Mouse (Mus musculus) heart, embryonic 14.5 days (tissue): ENCODE measurements around the gene Igfbpl1. TPM values are rescaled to one million over a fixed set of nuclear protein-coding genes. Genes with fewer than 3 reads are reported as not detected.
A peak's percentile ranks its signal among the peaks of the same experiment; 100 is the strongest.

Experiments used
- ATAC-seq: fragments of 200-750 bp; cut with Nextera tagmentation; 2 replicates; pipeline ENCODE4 v1.8.0; 2017; ENCODE audit warnings: low read depth, moderate TSS enrichment; ENCODE audit not compliant: insufficient number of reproducible peaks, insufficient read depth, low FRiP score
- H3K27ac ChIP-seq, 2 experiments: fragments of 200-500 bp in 1 of 2; fragments of 300-500 bp in 1 of 2; sonication (generic) in 1 of 2; replicated peaks in 1 of 2; 2 replicates each; pipeline ENCODE4 v1.5.1; 2012 to 2014; ENCODE audit warnings: low read depth in 2 of 2, low read length in 2 of 2, control low read depth in 1 of 2, mild to moderate bottlenecking in 1 of 2, mixed read lengths in 1 of 2; ENCODE audit not compliant: control insufficient read depth in 1 of 2, insufficient read depth in 1 of 2
- H3K27me3 ChIP-seq: fragments of 300-500 bp; sonication (generic); 2 replicates; pipeline ENCODE4 v1.6.1; 2014; ENCODE audit warnings: mild to moderate bottlenecking, low read length, control low read depth; ENCODE audit not compliant: control insufficient read depth, insufficient read depth
- H3K36me3 ChIP-seq: fragments of 300-500 bp; sonication (generic); 2 replicates; pipeline ENCODE4 v1.6.1; 2014; ENCODE audit warnings: mild to moderate bottlenecking, control low read depth, low read length, mixed read lengths; ENCODE audit not compliant: control insufficient read depth, insufficient read depth
- H3K4me1 ChIP-seq, 2 experiments: fragments of 200-500 bp in 1 of 2; fragments of 300-500 bp in 1 of 2; sonication (generic) in 1 of 2; 2 replicates each; pipeline ENCODE4 v1.6.1; 2012 to 2014; ENCODE audit warnings: low read length in 2 of 2, control low read depth in 1 of 2, mixed read lengths in 1 of 2; ENCODE audit not compliant: control insufficient read depth in 2 of 2, insufficient read depth in 2 of 2
- H3K4me2 ChIP-seq: fragments of 300-500 bp; sonication (generic); 2 replicates; pipeline ENCODE4 v1.6.1; 2014; ENCODE audit warnings: mild to moderate bottlenecking, low read length
- H3K4me3 ChIP-seq, 2 experiments: fragments of 200-500 bp in 1 of 2; fragments of 300-500 bp in 1 of 2; sonication (generic) in 1 of 2; 2 replicates each; pipeline ENCODE4 v1.5.1; 2012 to 2014; ENCODE audit warnings: low read length in 2 of 2, mild to moderate bottlenecking in 2 of 2, control low read depth in 1 of 2, low read depth in 1 of 2, moderate library complexity in 1 of 2; ENCODE audit not compliant: control insufficient read depth in 1 of 2, insufficient read depth in 1 of 2
- H3K9ac ChIP-seq: fragments of 300-500 bp; sonication (generic); 2 replicates; pipeline ENCODE4 v1.6.1; 2014; ENCODE audit warnings: mild to moderate bottlenecking, low read length
- H3K9me3 ChIP-seq: fragments of 300-500 bp; sonication (generic); 2 replicates; pipeline ENCODE4 v1.6.1; 2016; ENCODE audit warnings: low read length, control low read depth; ENCODE audit not compliant: control insufficient read depth
- WGBS: fragments of 180-500 bp; shearing (Covaris S2); extraction: QIAGEN DNeasy Blood & Tissue Kit; methylation state at CpG from one replicate; pipeline ENCODE4 v1.1.7; 2014; 5-methylcytosine and 5-hydroxymethylcytosine counted together
- polyA plus RNA-seq: library from polyadenylated mRNA; unstranded; fragments of >200 nt; fragmentation: Nextera tagmentation; extraction: Ambion mirVana; gene quantifications from 2 replicates; pipeline ENCODE4 v1.2.1, GENCODE M21; 2014

The Igfbpl1 gene
- polyA plus RNA-seq, 1 experiment from 2014 or later, result 5.9 TPM

- peak overlapping the region; percentile 21; the same call in 1 of the 2 replicates for H3K9ac ChIP-seq
- peak overlapping the region in 1 of 2 experiments; percentile 76; a peak in 3 of 4 replicates for H3K27ac ChIP-seq
- no peak overlapping the region for H3K4me3 ChIP-seq
- H3K27me3 ChIP-seq, result no peaks in the 10 kb centered on the region
- H3K9me3 ChIP-seq, result no peaks in the 10 kb centered on the region
- ATAC-seq, result no peak
- no peaks in the 10 kb centered on the region for H3K36me3 ChIP-seq
- 75% methylated on average over 13 of the region's 13 CpGs for WGBS
- H3K4me1 ChIP-seq, result peaks cover 31 to 32% of the 10 kb centered on the region in 2 experiments
- H3K4me2 ChIP-seq, result peak overlapping the region; percentile 38
Measured at GRCm38 (mm10) chr4:45788446-45789081, 38.2 kb downstream of the Igfbpl1 start.

DNA sequence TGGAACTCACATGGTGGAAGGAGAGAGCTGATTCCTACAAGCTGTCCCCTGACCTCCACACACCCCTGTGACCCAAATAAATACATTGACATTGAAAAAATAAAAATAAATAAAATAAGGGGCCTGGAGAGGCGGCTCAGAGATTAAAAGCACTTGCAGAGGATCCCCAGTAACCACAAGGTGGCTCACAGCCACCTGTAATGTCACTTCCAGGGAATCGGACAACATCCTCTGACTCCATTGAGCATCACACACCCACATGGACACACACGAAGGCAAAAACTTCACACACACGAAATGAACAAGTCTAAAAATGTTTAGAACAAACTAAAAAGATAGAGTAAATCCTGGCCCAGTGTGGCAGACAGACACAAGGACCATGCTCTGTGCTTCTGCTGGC is 40.0 kb downstream of the Igfbpl1 start:
- H3K4me3 ChIP-seq, result no peak overlapping the region
- no peak overlapping the region for H3K27ac ChIP-seq
- H3K4me1 ChIP-seq, result peaks cover 31 to 32% of the 10 kb centered on the region in 2 experiments
- no peak for ATAC-seq
- H3K4me2 ChIP-seq, result no peak overlapping the region
- H3K36me3 ChIP-seq, result no peaks in the 10 kb centered on the region
- 50% methylated on average over 4 of the region's 4 CpGs for WGBS
- H3K9ac ChIP-seq, result no peak overlapping the region
- H3K9me3 ChIP-seq, result no peaks in the 10 kb centered on the region
- H3K27me3 ChIP-seq, result no peaks in the 10 kb centered on the region

DNA sequence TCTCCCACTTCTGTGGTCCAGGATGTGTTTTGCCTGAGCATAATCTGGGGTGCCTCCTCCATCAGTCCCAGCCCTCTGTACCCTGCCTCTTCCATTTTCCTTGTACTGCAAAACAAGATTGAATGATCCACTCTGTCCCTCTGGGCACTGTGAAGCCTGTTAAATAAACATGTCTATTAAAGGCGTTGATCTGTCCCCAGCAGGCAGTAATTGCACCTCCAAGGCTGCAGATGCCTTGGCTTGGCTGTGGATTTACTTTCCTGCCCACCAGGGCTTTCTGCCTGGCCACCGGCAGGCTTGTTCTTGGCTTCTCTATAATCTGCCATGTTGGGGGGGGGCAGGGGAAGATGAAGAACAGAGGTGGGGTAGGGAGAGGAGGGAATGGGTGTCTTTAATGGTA is 40.8 kb downstream of the Igfbpl1 start:
- Histone ChIP-seq H3K9me3 (no peaks in the 10 kb centered on the region), H3K27me3 (no peaks in the 10 kb centered on the region), H3K4me1 (peaks cover 31 to 32% of the 10 kb centered on the region in 2 experiments), H3K4me3 (no peak overlapping the region), H3K4me2 (no peak overlapping the region), H3K27ac (no peak overlapping the region), H3K9ac (no peak overlapping the region), H3K36me3 (no peaks in the 10 kb centered on the region)
- 58% methylated on average over 2 of the region's 2 CpGs for WGBS
- no peak for ATAC-seq

DNA sequence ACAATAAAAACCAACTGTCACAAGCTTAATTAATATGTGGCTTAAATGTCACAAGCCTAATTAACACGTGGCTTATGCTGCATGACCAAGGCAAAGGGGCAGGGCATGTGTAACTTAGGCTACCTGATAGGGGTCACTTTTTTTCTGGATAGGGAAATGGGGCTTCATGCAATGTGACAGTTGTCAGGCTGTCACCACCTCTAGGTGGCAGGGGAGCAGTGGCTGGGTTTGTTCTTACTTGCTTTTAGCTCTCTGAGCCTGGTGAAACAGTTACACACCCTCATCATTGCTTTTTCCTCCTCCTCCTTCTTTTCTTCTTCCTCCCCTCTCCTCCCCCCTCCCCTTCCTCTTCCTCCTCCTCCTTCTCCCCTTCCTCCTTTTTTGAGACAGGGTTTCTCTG is 43.1 kb downstream of the Igfbpl1 start:
- Histone ChIP-seq H3K9ac (no peak overlapping the region), H3K4me1 (peaks cover 11 to 15% of the 10 kb centered on the region in 2 experiments), H3K36me3 (no peaks in the 10 kb centered on the region), H3K4me3 (no peak overlapping the region), H3K27me3 (no peaks in the 10 kb centered on the region), H3K4me2 (no peak overlapping the region), H3K9me3 (no peaks in the 10 kb centered on the region), H3K27ac (no peak overlapping the region)
- 26% methylated on average over 1 of the region's 1 CpGs for WGBS
- no peak for ATAC-seq

GRCm38 (mm10) chr4:45771619-45772018 is 55.1 kb downstream of the Igfbpl1 start:
- Histone ChIP-seq H3K27ac (no peak overlapping the region), H3K9me3 (no peaks in the 10 kb centered on the region), H3K4me1 (peaks cover 38 to 47% of the 10 kb centered on the region in 2 experiments), H3K36me3 (no peaks in the 10 kb centered on the region), H3K9ac (no peak overlapping the region), H3K27me3 (peaks cover 1% of the 10 kb centered on the region; the same call in 1 of the 2 replicates), H3K4me3 (no peak overlapping the region), H3K4me2 (no peak overlapping the region)
- 6% methylated on average over 5 of the region's 5 CpGs for WGBS
- no peak for ATAC-seq

GRCm38 (mm10) chr4:45771173-45771572 is 55.5 kb downstream of the Igfbpl1 start:
- no peak overlapping the region for H3K4me3 ChIP-seq
- no peak overlapping the region for H3K4me2 ChIP-seq
- peaks cover 42 to 50% of the 10 kb centered on the region in 2 experiments for H3K4me1 ChIP-seq
- 45% methylated on average over 8 of the region's 8 CpGs for WGBS
- no peak overlapping the region for H3K27ac ChIP-seq
- H3K9me3 ChIP-seq, result no peaks in the 10 kb centered on the region
- H3K9ac ChIP-seq, result no peak overlapping the region
- peaks cover 2% of the 10 kb centered on the region; the same call in 1 of the 2 replicates for H3K27me3 ChIP-seq
- no peaks in the 10 kb centered on the region for H3K36me3 ChIP-seq
- no peak for ATAC-seq

DNA sequence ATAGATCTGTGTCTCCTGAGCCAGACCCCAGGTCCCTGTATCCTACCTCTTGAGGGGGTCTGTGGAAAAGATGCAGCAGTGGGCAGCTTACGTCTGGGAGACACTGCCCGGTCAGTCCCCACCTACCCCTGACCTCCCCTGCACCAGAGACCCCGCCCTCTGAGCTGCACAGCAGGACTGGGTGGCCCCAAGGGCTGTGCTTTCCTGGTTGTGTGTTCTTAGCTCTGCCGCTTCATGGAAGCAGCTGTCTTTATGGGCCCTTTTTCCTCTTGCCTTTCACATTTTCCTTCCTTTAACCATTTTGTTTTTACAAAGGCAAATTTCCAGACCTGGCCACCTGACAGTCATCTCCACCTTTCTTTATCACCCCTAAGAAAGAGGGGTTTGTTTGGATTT is 56.1 kb downstream of the Igfbpl1 start:
- Histone ChIP-seq H3K27me3 (peaks cover 2% of the 10 kb centered on the region; the same call in 1 of the 2 replicates), H3K27ac (no peak overlapping the region), H3K9me3 (no peaks in the 10 kb centered on the region), H3K4me1 (peaks cover 44 to 55% of the 10 kb centered on the region in 2 experiments), H3K36me3 (no peaks in the 10 kb centered on the region), H3K4me2 (no peak overlapping the region), H3K4me3 (no peak overlapping the region), H3K9ac (no peak overlapping the region; the same call in 1 of the 2 replicates)
- WGBS, result 33% methylated on average over 4 of the region's 4 CpGs
- ATAC-seq, result no peak
